Mouse (Mus musculus): ENCODE results near the gene Gm43191. TPM values are rescaled to one million over a fixed set of nuclear protein-coding genes. Genes with fewer than 3 reads are reported as not detected.

Gm43191 gene
- polyA plus RNA-seq, 1 experiment, result not detected

- no peak for DNase-seq (ENCODE audit: extremely low spot score in 1 of 2, low spot score in 1 of 2)
These were observed 47.0 kb downstream of the Gm43191 start for GRCm38 (mm10) chr3:116634091-116634490.

GRCm38 (mm10) chr3:116632971-116633370 lies 48.1 kb downstream of the Gm43191 start:
- no peak for DNase-seq (ENCODE audit: extremely low spot score in 1 of 2, low spot score in 1 of 2)

GRCm38 (mm10) chr3:116631459-116631858 lies 49.6 kb downstream of the Gm43191 start:
- DNase-seq (ENCODE audit: extremely low spot score in 1 of 2, low spot score in 1 of 2), result no peak

GRCm38 (mm10) chr3:116622641-116623040 lies 58.4 kb downstream of the Gm43191 start:
- DNase-seq (ENCODE audit: extremely low spot score in 1 of 2, low spot score in 1 of 2), result no peak

- no peak for DNase-seq (ENCODE audit: extremely low spot score in 1 of 2, low spot score in 1 of 2)
These were observed 60.3 kb downstream of the Gm43191 start for GRCm38 (mm10) chr3:116620636-116621370.

GRCm38 (mm10) chr3:116618855-116619254 lies 62.2 kb downstream of the Gm43191 start:
- no peak for DNase-seq (ENCODE audit: extremely low spot score in 1 of 2, low spot score in 1 of 2)

- DNase-seq (ENCODE audit: extremely low spot score in 1 of 2, low spot score in 1 of 2), result no peak
These were observed 65.6 kb downstream of the Gm43191 start for GRCm38 (mm10) chr3:116615318-116616068.

- DNase-seq (ENCODE audit: extremely low spot score in 1 of 2, low spot score in 1 of 2), result peak; percentile 20 to 40
These were observed 66.7 kb downstream of the Gm43191 start, which contains the start of gene Trmt13 for GRCm38 (mm10) chr3:116614295-116614892. Gene Trmt13, minus strand, starts transcription at chr3:116614587.

GRCm38 (mm10) chr3:116604570-116604969 lies 76.5 kb downstream of the Gm43191 start:
- peak in 1 of 2 experiments; percentile 13 for DNase-seq (ENCODE audit: extremely low spot score in 1 of 2, low spot score in 1 of 2)

- no peak for DNase-seq (ENCODE audit: extremely low spot score in 1 of 2, low spot score in 1 of 2)
These were observed 79.3 kb downstream of the Gm43191 start for GRCm38 (mm10) chr3:116601781-116602180.

GRCm38 (mm10) chr3:116601005-116601404 lies 80.1 kb downstream of the Gm43191 start:
- no peak for DNase-seq (ENCODE audit: extremely low spot score in 1 of 2, low spot score in 1 of 2)

GRCm38 (mm10) chr3:116599705-116600104 lies 81.4 kb downstream of the Gm43191 start:
- DNase-seq (ENCODE audit: extremely low spot score in 1 of 2, low spot score in 1 of 2), result no peak

- DNase-seq (ENCODE audit: extremely low spot score in 1 of 2, low spot score in 1 of 2), result no peak
These were observed 85.5 kb downstream of the Gm43191 start for GRCm38 (mm10) chr3:116595603-116595991.

GRCm38 (mm10) chr3:116594728-116595602 lies 86.1 kb downstream of the Gm43191 start, which contains the start of gene Sass6:
Gene Sass6, plus strand, starts transcription at chr3:116594982.
- peak; percentile 93 to 100 for DNase-seq (ENCODE audit: extremely low spot score in 1 of 2, low spot score in 1 of 2)

GRCm38 (mm10) chr3:116594076-116594727 lies 86.9 kb downstream of the Gm43191 start:
- peak; percentile 20 to 54 for DNase-seq (ENCODE audit: extremely low spot score in 1 of 2, low spot score in 1 of 2)

Other genes starting within 250 kb of the Gm43191 start
- 84.2 and 86.5 TPM in 2 replicates for gene Rtca, start 173.1 kb downstream of the Gm43191 start, polyA plus RNA-seq (2012; rRNA removed)
- 15.6 and 21.1 TPM in 2 replicates for gene Dbt, start 168.2 kb downstream of the Gm43191 start, polyA plus RNA-seq (2012; rRNA removed)
- gene Lrrc39, start 118.3 kb downstream of the Gm43191 start, polyA plus RNA-seq (2012; rRNA removed), result 0.44 and 0.66 TPM in 2 replicates
- gene Sass6, start 86.3 kb downstream of the Gm43191 start, polyA plus RNA-seq (2012; rRNA removed), result 4.8 and 5.3 TPM in 2 replicates
- 19.2 and 22.3 TPM in 2 replicates for gene Trmt13, start 66.7 kb downstream of the Gm43191 start, polyA plus RNA-seq (2012; rRNA removed)
- gene Mfsd14a, start 18.6 kb downstream of the Gm43191 start, polyA plus RNA-seq (2012; rRNA removed), result 41.1 and 43.1 TPM in 2 replicates
- gene Slc35a3, start 31.6 kb upstream of the Gm43191 start, polyA plus RNA-seq (2012; rRNA removed), result 12.2 and 12.7 TPM in 2 replicates
- gene Agl, start 126.9 kb upstream of the Gm43191 start, polyA plus RNA-seq (2012; rRNA removed), result 14.2 and 14.4 TPM in 2 replicates
- gene Frrs1, start 178.2 kb upstream of the Gm43191 start, polyA plus RNA-seq (2012; rRNA removed), result 1.2 and 1.7 TPM in 2 replicates

Measured in frontal cortex, adult 2 months (tissue).